Mouse (Mus musculus): ENCODE results near the gene Gm20388.
"Not testable (repeated sequence)": the region's sequence is repeated elsewhere in the genome, so short reads cannot be mapped to it uniquely, and the experiment has no call there.

Gene Gm20388

DNA sequence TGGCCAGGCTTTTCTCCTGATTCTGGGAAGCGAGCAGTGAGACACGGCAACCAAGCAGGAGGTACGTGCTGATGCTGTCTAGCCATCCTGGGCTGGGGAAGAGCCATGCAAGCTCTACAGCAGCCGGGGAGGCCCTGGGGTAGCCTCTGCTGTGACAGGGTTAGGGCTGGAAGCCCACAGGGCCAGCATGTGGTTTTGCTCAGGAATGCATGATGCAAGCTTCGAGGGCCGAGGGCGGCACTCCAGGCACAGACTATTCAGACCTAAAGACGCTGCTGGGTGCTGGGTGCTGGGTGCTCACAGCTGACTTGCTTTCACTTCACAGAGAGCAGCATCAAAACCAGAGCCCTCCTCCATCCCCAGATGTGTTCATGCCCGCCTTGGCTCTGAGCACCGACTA lies 1382.8 kb downstream of the Gm20388 start:
- DNase-seq (ENCODE audit: low spot score in 2 of 2) = no peak

DNA sequence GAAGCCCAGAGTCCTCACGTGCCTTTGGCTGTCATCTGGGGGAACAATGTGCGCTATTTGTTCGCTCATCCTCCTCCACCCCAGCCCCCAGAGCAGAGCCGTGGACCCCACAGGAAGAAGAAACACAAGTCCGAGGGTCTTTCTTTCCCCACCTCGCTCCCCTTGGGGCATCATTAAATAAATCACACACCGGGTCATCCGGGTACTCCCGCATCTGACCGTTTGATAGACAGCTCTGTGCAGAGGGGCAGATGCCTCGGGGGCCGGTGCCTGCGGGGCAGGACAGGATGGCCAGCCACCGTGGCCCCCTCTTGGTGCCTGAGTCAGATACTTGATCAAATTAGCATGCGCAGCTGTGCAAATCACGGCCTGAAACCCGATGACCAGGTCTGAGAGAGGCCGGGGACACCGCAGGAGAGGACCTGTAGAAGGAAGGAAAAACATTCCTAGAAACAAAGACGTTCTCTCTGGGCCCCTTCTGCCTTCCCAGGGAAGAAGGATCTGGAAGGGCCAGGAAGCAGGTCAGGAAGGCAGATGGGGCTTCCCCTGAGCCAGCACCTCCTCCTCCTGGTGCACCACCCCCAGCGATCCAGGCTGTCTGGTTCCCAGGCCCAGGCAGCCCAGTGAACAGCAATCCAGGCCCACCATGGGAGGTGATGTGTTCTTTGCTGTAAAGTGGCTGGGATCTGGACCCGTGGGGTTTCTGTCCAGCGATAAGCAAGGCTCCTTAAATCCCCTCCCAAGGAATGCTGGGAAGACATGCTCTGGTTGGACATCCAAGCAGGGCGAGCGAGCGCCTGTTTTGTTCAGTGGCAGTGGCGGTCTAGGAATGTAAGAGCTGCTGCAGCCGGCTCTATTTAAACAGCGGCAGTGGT lies 1383.8 kb downstream of the Gm20388 start:
- no peak for DNase-seq (ENCODE audit: low spot score in 2 of 2)

DNA sequence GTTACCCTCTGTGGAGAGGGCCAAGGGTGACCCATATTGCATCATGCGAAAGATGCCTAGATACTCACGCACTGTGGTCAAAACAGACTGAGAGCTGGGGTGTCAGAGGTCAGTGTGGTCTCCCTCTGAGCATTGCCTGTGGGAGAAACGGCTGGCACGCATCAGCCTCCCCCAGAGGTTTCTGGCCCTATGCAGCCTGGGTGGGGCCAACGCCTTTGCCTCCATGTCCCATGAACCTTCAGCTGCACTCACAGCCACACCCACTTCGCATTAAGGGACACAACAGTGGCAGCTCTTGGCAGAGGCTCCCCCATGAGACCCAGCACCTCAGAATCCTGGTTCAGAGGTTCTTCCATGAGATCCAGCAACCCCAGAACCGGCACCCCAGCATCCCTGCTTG lies 1385.4 kb downstream of the Gm20388 start:
- no peak for DNase-seq (ENCODE audit: low spot score in 2 of 2)

DNA sequence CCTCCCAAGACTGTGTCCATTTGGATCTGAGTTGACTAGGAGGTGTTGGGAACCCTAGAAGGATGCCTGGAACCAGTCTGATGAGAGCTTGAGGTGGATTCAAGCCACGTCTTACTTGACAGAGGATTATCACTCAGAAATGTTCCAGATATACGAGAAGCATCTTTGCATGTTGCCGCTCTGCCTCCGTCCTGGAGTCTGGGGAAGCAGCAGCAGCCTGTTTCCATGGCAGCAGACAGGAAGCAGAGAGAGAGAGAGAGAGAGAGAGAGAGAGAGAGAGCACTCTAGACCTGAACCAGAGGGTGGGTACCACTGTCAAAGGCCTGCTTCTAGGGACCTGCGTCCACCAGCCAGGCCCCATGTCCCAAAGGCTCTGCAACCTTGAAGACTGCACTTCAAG lies 1386.0 kb downstream of the Gm20388 start:
- DNase-seq (ENCODE audit: low spot score in 2 of 2) = no peak

DNA sequence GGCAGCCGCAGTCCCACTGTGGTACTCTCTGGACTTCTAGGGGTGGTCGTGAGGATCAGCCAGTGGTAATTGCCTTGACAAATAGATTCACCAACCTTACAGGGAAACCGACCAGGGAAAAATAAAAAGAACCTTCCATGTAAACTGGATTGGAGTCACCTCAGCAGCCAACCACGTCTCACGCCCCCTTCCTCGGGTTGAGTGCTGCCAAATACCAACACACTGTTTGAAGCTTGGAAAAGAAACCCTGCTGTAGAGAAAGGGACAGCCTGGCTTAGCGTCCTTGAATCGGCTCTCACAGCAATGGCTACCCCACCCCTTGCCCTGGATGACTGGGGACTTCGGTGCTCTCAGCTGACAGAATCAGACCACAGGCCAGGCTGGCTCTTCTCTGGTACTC lies 1386.7 kb downstream of the Gm20388 start:
- no peak for DNase-seq (ENCODE audit: low spot score in 2 of 2)

DNA sequence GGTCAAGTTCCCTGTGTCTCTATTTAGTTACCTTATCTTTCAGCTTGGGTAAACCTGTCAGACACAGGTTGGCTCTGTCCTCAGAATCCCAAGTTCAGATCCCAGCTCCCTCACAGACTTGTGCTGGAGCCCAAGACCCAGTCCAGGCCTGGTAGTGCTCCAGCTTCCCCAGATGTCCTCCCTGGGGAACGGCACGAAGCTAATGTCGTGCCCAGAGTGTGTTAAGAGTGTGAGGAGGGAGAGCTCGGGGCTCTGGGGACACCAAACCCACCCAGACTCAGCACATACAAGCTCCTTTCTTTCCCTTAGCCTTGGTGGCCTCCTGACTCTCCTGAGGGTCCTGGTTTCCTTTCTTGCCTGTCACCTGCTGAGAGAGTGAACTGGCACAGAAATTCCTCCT lies 1389.4 kb downstream of the Gm20388 start:
- no peak for DNase-seq (ENCODE audit: low spot score in 2 of 2)

DNA sequence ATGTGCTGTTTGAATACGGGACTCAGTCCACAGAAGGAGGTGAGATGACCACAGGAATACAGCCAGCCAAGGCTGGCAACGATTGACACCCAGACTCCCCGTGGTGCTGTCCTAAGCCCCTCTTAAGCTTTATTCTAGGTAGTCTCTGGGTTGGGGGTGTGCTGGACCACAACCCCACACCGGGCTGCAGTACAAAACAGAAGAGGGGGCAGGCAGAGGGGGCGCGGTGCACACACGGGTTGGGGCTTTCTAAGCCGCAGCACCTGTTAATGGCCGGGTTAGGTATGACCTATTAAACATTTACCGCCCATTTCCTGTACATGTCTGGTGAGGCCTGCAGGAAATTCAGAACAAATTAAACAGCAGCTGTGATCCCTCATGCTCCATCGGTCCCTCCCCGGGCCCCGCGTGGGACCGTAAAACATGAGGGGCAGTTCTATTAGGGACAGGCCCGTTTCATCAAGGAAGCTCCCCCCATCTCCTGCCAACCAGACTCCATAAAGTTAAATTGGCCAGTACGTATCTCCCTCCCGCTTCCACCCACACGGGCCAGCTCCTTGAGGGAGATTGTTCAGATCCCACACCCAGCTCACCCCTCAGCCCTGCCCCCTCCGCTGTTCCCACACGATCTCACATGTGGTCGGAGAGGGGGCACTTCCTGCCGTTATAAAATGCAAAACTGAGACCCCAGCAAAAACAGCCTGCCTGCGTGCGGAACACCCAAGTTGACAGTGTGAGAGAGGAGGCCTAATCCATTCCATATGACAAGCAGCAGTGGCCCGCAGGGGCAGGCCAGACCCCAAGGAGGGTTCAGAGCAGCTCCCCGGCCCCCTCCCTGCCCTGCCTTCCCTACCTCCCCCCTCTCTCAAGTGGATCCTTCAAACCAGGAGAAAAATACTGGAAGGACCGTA lies 1390.1 kb downstream of the Gm20388 start:
- DNase-seq (ENCODE audit: low spot score in 2 of 2) = no peak

DNA sequence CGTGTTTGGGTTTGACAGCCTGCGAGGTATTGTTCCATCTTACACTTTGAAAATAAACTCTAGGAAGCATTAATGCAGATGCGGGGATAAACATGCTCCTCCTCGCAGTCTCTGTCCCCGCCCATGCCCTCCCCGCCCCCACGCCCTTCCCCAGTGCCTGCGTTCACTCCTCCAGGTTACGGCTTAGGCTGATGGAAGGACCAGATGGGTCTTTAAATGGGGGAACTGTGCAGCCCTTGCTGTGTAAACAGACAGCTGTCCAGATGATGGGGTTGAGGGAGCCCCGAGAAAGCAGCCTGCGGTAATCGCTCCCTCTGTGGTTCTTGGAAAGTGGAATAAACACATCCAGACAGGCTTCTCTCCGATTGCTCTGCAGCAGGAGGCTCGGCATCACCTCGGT lies 1390.8 kb downstream of the Gm20388 start:
- DNase-seq (ENCODE audit: low spot score in 2 of 2) = no peak

DNA sequence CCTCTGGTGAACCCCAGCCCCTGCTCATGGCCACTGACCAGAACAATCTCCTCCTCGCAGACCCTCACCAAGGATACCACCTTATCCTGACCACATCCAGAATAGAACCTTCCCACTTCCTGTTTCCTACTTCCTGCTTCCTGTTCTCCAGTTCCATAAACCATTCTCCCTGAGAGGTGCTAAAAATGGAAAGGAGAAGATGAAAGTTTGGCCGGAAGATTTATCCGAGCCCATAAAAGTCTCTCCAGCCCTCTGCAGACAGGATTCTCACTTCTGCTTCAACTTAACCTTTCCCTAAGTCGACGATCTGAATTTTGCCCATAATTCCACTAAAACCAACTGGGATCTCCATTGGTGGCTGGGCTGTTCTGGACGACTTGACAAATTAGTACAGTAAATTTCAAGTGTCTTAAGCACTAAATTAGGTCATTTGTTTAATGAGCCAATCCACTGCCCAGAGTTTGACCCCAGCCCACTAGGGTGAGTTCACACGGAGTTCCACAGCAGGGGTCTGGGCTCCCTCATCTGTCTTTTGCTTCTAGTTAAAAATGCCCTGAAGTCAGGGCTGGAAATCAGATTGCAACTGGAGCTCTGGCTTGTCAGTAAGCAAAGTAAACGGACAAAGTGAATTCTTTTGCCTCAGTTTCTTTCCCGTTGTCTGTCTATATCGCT lies 1391.5 kb downstream of the Gm20388 start:
- DNase-seq (ENCODE audit: low spot score in 2 of 2) = no peak

DNA sequence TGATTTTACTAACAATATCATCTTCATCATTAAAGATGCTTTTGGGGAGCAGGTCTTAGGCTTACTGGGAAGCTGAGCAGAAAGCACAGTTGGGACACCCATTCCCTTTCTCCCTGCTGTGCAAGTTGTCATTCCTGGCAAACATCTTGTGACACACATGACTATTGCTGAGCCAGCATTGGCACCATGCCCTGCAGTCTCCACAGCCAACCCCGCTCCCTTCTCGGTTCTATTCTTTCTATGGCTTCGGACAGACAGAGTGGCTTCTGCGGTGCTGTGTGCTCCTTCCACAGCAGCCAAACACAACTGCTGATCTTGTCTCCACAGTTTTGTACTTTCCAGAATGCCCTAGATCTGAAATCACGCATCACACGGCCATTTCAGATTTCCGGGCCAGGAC lies 1397.1 kb downstream of the Gm20388 start:
- DNase-seq (ENCODE audit: low spot score in 2 of 2) = no peak

DNA sequence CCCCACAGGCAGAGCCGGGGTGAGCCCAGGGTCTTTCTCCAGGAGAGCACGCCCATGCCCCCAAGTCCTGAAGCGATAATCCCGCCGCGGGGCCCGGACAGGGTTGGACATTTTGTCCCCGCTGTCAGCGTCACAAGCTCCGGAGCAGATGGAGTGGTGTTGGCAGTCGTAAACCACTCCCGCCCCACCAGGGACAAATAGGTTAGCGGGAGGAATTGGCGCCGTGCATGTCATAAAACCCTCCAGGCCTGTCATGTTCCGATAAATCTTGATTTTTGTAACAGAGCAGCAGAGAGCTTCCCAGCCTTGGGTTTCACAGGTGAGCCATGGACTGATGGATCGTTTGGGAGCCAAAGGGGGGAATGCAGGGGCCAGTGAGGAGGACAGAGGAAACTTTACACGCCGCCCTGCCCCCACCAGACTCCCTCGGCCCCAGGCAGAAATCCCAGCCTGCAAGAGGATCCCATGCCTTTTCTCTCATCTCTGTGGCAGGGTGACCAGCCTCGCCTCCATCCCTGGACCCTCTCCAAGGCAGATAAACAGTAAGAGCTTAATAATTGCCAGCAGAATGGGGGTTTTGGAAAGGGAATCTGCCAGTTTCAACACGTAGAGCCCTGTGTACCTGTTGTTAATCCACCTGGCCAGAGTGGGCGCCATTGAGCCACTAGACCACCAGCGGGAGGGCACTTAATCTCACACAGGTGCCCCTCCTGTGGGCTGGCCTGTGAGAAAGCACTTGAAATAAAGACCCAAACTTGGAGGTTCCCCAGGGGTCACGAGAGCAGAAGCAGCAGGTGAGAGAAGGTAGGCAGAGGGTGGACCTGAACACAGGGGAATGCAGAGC lies 1400.6 kb downstream of the Gm20388 start:
- no peak for DNase-seq (ENCODE audit: low spot score in 2 of 2)

DNA sequence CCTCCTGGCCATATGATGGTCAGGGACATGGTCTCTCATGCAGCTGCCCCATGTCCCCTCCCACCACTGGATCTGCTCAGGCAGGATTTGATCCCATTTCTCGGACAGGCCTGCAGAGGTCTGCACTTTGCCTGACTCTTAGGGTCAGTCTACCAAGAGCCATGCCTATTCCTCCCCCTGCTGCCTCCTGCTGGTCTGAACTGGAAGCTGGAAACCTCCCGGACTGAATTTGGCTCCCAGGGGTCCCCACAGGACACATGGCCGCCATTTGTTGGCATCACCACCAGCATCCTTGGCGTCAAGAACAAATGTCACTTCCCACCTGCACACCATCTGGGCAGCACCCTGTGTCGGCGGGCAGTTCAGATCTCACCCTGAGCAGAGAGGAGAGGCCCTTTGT lies 1402.8 kb downstream of the Gm20388 start:
- no peak for DNase-seq (ENCODE audit: low spot score in 2 of 2)

DNA sequence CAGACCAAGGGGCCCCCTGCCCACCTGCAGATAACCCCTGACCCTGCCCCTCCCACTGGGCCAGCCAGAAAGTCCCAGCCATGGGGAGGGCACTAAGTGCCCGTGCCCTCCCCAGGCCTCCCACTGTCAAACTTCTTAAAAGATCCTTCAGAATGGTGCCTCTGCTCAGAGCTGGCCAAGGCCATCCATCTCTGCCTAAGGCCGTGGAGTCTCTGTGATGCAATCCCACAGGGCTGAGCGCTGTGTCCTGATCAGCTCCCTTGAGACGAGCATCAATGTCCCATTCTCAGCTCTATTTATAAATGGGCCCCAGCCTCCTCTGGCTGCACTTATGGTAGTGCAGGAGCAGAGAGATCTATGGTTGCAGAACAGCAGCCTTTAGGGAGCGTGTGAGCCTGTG lies 1403.4 kb downstream of the Gm20388 start:
- DNase-seq (ENCODE audit: low spot score in 2 of 2) = no peak

DNA sequence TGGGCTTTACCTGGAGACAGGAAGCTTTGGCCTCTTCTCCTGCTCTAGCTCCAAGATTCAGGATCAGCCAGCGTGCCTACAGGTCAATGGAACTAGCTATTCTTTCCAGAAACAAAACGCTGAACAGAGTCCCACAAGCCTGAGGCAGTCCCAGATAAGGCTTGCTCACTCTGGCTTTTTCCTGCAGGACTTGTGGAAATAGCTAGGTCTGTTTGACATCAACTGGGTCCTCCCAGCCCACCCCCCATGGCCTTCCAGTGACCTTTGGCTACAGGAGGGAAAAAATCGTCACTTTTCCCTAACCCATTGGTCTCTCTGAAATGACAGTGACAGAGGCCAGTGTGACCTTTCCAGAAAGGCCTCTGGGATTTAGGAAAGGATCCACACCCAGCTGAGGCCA lies 1404.9 kb downstream of the Gm20388 start:
- no peak for DNase-seq (ENCODE audit: low spot score in 2 of 2)

DNA sequence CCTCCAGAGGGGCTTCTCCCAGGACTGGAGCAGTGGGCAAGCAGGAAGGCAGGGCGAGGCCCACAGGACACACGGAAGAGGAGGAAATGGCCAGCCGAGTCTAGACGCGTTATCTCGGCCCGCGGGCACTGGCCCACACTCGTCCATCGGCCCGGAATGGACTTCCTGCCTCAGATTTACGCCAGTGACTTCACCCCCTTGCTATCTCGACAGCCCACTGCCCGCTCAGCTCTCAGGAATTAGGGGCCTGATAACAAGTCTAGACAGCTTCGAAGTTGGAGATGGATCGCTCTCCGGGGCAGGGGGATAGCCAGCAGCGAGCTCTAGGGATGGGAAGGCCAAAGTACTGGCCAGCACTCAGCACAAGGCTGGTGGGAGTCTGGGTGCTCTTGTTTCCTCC lies 1405.4 kb downstream of the Gm20388 start:
- DNase-seq (ENCODE audit: low spot score in 2 of 2) = peak in 1 of 2 experiments; percentile 24

DNA sequence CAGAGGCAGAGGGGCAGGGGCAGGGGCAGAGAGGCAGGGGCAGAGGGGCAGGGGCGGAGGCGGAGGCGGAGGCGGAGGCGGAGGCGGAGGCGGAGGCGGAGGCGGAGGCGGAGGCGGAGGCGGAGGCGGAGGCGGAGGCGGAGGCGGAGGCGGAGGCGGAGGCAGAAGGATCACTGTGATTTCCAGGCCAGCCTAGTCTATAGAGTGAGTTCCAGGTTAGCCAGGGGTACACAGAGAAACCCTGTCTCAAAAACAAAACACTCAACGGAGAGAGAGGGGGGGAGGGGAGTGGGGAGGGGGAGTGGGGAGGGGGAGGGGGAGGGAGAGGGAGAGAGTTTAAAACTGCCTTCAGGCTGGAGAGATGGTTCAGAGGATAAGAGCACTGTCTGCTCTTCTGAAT lies 1408.1 kb downstream of the Gm20388 start:
- DNase-seq (ENCODE audit: low spot score in 2 of 2) = not testable (repeated sequence)

DNA sequence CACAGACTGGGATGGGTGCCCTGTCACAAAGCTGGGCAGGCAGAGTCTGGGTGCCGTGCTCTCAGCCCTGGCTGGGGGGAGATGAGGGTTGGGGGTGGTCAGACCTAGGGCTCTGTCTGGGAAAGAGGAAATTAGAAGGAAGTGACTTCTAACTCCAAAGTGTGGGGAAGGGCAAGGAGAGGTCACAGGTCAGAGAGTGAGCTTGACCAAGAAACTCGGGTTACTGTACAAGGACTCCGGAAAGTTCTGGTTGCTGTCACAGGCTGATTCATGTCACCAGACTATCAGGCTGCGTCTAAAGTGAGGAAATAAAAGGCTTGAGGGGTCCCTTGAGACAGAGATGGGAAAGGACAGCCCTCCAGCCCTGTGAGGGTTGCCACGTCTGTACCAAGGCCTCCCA lies 1408.8 kb downstream of the Gm20388 start:
- no peak for DNase-seq (ENCODE audit: low spot score in 2 of 2)

DNA sequence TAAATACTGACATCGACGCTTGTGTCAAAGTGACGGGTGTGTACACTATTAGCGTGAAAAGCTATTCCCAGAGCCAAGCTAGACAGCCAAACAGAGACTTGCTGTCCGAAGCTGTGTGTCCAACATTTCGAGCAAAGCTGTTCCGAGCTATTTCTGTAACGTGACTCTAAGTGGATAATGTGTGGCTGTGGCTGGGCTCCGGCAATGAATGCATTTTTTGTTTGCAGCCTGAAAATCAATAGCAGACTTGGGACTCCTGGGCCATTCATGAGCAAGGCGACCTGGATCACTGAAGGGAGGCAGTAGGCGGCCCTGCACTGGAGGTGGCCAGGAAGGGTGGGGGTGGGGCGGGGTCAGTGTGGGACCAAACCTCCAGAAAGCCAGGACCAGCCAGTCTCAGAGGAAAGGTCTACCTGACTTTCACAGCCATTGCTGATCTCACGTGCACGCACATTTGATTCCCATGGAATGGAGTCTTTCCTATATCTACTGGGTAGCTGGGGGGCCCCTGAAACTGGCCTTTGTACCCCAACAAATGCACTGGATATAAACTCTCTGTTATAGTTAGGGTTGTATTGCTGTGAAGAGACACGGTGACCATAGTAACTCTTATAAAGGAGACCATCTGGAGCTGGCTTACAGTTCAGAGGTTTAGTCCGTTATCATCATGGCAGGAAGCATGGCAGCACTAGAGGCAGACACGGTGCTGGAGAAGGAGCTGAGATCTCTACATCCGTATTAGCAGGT lies 1415.7 kb downstream of the Gm20388 start:
- no peak for DNase-seq (ENCODE audit: low spot score in 2 of 2)

DNA sequence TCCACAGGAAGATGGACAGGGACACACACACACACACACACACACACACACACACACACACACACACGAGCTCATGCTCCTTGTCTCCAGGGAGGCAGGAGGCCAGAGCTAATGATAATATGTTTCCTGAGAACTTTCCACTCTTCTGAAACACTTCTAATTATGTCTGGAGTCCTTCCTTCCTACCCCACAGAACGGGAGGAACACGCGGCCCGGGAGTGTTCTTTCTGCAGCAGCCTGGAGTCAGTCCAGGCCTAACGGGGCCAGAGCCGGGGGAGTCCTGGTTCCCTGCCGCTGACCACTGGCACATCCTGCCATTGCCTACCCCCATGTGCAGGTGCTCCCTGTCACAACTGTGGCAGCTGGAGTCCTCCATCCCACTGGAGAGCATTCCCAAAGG lies 1421.8 kb downstream of the Gm20388 start:
- no peak for DNase-seq (ENCODE audit: low spot score in 2 of 2)

Measured in urinary bladder, adult 18-20 months (tissue).